Mouse (Mus musculus): ENCODE measurements at regions not wholly inside any gene's neighbourhood (a gene's known extent, or its start where the extent isn't known, plus 50 kb on each side); places are given as distances from the start of the nearest gene placed in this dataset.
A peak's percentile ranks its signal among the peaks of the same experiment; 100 is the strongest.
"Not testable (repeated sequence)": the region's sequence is repeated elsewhere in the genome, so short reads cannot be mapped to it uniquely, and the experiment has no call there.

DNA sequence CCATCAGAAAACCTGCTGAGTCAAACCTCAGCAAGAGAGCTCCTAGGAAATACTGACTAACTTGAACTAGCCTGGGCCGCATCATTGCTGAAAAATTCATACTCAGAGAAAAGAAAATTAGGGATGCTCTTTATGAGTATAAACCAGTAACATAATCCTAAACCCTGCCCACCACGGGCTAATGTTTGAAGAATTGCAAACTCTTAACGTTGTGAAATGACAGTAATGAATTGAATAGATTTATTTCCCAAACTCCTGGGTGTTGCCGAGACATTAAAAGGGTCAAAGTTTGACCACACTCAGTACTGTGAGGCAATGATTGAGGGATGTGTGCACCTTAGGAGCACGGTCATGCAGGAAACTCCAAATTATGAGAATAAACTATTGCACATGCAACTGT is 125.3 kb downstream of the Gipc2 start:
- no peak for DNase-seq

DNA sequence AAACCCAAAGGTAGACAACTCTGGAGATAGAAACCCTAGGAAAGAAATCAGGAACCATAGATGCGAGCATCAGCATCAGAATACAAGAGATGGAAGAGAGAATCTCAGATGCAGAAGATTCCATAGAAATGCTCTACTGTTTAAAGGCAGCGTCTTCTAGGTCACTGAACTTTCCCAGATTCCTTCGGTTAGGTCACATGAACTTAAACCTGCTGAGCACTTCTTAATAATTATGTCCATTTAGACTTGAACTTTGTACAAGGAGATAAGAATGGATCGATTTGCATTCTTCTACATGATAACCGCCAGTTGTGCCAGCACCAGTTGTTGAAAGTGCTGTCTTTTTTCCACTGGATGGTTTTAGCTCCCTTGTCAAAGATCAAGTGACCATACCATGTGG is 129.2 kb downstream of the Gipc2 start:
- not testable (repeated sequence) for DNase-seq

DNA sequence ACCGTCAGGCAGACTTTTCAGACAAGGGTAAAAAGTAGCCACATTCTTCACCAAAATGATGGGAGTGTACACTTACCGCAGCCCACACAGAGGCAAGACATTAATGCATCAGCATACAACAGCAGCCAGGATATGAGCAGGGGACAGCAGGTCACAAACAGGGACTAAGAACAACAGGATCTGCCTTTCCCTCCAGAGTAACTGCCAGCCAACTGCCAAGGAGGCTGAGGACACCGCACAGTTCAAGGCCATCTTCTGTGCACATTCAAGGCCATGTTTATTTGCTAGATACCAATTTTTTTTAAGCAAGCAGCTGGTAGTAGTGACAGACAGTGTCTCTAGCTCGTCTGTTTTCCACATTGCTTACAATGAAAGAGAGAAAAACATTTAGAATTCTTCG is 130.6 kb downstream of the Gipc2 start:
- DNase-seq, result no peak

DNA sequence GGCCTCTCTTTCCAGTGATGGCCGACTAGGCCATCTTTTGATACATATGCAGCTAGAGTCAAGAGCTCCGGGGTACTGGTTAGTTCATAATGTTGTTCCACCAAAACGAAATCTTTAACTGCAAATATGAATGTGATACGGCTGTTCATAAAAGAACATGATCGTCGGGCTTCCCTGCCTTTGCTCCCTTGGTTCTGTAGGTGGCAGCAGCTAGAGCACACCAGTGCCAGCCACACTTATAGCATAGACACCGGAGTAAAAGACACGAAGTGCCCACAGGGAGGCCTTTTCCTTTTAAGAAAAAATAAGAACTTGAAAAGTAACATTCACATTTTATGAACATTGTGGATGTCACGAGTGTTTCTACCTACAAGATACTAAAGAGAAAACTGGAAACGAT is 131.3 kb downstream of the Gipc2 start:
- no peak for DNase-seq

DNA sequence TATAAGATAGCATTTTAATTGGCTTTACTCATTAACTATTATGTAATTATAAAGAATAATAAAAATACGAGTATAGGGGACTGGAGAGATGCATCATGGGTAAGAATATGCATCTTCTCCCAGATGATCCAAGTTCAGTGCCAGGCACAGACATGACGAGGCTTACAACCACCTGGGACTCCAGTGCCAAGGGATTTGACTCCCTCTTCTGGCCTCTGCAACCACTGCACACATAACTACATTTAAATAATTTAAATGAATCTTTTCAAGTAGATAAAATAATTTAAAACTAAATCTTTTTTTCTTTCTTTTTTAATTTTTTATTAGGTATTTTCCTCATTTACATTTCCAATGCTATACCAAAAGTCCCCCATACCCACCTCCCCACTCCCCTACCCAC is 131.8 kb downstream of the Gipc2 start:
- peak; percentile 1 for DNase-seq

DNA sequence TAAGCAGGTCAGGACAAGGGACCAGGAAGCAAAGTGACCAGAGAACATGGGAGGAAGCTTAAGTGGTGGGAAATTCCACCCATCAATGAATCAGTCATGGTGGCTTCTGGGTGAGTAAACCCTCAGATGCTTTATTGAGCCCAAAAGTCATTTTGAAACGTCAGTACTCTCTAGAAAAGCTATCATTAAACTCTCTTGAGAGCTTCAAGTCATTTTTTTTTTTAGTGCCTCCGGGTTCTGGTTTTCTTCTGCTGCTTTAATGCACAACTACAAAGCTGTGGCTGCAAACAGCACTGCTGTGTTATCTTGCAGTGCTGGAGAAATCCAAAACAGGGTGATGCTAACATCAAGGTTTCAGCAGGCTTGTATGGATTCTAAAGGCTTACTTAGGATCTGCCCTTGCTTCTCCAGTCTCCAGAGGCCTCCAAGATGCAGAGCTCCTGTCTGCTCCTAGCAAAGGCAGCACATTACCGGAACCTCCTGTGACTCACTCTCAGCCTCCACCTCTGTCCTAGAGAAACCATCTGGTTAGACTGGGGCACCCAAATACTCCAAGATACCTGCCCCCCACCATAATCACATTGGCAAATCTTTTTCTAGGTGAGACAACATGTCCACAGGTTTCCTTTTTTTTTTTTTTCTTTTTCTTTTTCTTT is 133.2 kb downstream of the Gipc2 start:
- no peak for DNase-seq

DNA sequence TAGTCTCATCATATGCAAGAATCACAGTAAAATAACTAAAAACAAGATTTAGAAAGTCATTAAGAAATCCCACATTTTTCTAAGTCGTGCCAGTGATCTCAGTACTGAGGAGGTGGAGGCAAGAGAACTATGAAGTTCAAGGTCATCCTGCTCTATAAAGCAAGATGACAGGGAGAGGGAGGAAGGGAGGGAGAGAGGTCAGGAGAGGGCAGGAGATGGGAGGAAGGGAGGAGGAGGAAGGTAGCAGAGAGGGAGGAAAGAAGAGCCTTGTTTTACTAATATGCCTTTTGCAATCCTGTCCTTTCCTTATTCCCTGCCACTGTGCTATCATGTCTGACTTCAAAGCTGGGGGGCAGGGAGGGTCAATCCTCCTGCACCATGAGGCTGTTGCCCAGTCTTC is 137.3 kb downstream of the Gipc2 start:
- no peak for DNase-seq

DNA sequence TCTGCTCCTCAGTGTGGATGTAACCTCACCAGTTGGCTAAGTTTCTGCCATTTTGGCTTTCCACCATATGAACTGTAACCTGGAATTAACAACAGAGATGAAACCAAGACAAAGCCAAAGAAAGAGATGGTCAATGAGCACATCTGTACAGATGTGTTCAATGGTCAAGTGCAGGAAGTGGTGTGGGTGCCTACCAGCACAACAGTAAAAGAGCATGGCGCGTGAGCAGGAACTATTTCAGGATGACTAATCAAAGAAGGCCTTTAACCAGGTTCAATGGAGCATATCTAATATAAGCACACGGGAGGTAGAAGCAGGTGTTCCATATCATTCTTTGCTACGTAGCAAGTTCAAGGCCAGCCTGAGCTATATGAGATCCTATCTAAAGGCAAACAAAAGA is 140.0 kb downstream of the Gipc2 start:
- DNase-seq, result no peak

DNA sequence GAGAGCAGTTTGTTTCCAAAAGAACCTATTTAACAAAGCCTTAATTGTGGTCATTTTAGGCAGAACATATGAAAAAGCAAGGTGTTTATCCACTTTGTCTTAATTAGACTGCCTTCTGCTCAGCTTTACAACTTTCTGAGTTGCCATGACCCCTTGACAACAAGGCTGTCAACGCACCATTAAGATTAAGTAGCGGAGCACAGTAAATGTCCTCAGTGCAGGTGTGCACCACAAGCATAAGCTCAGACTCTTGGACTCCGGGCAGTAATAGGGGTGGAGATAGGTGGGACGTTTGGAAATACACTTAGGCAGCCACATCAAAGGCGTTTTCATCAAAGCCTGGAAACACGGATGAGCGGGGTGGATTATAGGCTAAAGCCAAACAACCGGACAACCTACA is 140.9 kb downstream of the Gipc2 start:
- DNase-seq, result no peak

DNA sequence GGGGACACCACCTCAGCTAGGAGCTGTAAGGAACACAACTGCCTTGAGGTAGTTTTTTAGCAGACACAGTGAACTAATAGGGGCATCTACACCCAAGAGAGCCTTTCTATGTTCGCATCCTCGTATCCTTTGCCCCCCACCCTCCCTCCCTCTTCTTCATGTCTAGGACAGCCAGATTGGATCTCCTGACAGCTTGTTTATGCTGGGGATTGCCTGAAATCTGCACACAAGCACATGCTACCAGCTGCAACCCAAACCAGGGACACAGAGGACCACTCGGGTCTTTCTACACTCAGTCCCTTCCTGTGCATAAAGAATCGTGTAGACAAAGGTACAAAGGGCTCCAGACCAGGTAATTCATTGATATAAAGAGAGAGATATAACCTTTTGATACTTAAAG is 159.3 kb downstream of the Gipc2 start:
- DNase-seq, result peak; percentile 21

DNA sequence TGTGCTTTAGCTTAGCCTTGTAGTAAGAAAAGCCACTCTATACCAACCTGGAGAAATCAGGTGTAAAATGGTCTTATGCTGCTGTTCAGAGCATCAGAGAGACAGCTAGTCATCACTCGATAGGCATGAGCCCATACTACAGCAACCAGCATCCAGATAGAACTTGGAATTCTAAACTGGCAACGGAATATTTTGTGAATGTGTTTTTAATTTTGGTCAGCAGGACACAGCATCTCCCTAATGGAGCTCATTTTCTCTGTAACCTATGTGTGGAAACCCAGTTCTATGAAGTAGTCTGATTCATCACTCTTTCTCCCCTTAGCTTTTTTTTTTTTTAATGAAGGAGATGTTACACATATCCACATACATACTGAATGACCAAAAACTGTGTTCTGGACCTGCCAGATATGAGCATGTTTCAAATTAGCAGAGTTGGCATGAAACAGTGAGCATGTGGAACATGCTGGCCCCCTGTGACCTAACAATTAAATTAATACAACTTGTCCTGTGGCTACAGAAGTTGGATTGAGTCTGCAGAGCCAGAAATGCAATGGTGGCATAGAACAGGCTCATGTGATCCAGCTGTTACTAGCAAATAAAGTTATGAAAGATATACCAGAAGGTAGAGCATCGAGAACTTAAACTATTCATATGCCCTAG is 160.5 kb downstream of the Gipc2 start:
- DNase-seq, result no peak

DNA sequence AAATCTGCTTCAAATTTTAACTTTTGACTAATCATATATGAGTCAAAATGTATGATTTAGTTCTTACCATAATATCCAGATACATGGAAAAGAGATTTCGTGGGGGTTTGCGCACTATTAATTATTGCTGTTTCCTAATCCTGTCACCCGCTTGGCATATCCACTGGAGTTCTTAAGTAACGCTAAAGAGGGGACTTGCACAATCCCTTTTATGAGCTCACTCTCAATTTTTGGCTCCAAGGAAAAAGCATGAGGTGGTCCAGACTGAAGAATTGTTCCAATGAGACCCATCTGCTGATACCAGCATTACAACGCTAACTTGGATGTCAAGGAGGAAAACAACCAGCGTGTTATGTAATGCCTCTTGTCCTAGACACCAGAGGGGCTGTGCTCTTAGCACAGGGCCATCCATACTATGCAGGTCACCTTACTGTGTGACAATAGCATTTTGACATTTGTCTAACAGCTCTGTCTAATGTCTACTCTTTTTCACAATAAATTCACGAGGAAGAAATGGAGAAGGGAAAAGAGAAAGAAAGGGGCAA is 161.5 kb downstream of the Gipc2 start:
- DNase-seq, result peak; percentile 60

DNA sequence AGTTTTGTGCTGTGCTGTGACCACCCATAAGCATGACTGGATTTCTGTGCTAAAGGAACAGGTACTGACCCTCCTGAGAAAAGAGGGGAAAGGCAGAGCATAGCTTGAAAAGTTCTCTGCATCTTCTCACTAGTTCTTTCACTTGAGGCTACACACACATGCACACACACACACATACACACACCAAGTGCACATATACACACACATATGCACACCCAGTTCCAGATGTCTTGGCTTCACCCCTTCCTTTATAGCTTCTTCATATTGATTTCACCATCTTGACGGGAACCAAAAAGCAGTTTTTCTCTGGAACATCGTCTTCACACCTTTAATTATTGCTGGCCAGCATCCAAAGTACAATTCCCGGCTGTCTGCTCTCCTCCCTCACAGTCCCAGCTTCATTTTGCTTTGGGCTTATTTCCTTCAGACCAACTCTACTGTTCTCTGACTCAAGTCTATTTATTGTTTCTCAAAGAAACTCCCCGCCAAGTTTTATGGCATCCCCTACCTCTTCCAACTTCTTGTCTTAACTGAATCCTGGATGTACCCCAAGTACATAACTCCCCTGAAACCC is 160.2 kb upstream of the Ptgfr start:
- no peak for DNase-seq

DNA sequence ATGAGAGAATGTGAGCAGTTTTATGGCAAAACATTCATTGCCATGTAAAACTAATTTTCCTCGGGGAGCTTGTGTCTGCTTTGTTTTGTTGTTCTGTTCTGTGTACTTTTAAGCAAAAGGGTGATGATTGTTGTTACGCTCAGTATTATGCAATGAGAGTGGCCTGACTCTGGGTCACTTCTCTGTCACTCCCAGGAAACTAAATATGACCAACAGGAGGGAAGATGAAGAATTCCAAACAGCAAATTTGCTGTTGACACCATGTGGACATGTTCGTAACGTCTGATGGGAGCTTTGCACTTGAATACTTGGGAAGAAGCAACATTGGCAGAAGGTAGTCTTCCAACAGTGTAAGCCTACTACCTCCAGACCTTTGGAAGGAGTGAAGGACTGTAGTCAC is 159.7 kb upstream of the Ptgfr start:
- no peak for DNase-seq

DNA sequence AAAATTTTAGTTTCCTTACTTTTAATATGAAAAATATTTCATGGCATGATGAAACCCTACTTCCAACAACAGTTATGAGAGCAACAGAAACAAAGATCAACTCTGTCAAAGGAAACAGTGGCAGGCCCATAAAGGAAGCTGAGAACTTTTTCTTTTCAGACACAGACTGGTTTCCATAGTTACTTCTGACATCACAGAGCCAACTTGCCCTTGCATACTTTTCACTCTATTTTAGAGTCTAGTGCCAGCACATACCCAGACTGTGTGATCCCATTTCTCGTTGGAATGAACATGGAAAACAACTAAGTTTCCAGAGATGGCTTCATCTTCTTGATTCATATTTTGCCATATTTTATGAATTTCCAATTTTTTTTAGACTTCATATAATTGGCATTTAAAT is 150.8 kb upstream of the Ptgfr start:
- DNase-seq, result no peak

DNA sequence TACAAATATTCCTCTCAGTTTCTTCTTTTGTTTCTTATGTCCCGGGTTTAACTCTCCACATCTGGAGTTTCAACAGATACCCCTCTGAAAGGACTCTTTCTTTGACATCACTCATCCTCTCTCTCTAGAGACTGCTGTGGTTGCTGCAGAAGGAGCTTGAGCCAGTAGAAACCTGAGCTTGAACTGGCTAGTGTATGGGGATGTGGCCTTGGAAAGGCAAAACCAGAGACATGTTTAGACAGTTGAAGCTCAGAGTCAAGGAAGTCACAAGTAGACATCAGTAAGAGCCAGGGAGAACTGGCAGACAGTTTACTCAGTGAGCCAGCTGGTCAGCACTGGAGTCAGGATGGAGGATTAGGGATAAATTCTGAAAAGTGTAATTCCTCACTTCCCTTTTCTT is 140.7 kb upstream of the Ptgfr start:
- no peak for DNase-seq

DNA sequence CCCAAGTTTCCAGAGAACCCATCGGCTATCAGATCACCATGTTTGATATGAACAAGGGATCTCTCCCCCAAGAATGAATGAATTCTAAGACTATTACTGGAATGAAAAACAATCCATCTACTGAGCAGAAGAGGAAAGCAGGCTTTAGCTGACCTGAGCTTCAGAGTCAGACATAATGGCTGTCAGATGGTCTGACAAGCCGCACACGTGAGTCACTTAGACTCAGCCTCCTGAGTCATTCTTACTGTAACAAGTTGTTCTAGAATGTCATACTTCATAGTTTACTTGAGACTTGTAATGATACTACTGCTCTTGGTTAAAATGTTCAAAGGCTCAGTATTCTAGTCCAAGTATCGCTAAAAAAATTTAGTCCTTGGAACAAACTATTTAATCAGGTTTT is 140.2 kb upstream of the Ptgfr start:
- no peak for DNase-seq

DNA sequence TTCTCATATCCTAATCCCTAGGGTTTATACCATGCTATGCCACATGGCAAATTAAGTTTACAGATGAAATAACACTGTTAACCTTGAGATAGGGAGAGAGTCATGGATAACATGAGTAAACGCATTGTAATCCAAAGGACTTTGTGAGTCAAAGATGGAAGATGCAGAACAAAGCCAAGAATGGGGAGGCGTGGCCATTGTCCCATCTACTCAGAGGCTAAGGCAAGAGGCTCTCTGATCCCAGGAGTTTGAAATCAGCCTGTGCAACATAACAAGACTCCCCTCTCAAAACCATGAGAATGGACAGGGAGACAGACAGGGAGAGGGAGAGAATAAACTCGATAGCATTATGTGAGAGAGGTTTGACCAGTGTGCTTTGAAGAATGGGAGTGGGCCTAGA is 112.4 kb upstream of the Ptgfr start:
- DNase-seq, result no peak

DNA sequence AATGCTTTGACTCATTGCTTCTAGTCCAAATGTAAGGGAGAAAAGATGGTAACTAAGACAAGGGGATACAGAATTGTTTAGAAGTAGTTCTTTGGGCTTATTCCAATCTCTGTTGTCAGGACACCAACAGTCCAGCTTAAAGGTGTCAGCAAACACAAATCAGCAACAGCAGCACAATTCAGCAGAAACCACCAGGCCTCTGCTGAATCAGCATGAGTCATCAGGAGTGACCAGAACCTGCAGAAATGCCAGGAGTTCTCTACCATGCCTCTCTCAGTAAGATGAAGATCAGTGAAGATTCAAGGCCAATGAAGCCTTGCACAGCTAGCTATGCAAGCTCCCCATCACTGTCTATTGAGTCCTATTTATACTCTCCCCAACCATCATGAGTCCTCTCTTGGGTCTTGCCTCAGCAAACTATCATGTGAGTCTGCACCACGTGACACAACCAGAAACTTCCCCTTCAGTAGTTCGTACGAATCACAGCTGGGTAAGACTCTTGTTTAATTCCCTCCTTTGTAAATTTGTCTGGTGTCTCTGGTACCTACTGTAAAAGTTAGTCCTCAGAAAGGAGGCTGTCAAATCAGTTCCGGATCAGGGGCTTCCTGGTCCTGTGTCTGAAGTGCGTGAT is 110.7 kb upstream of the Ptgfr start:
- DNase-seq, result no peak

DNA sequence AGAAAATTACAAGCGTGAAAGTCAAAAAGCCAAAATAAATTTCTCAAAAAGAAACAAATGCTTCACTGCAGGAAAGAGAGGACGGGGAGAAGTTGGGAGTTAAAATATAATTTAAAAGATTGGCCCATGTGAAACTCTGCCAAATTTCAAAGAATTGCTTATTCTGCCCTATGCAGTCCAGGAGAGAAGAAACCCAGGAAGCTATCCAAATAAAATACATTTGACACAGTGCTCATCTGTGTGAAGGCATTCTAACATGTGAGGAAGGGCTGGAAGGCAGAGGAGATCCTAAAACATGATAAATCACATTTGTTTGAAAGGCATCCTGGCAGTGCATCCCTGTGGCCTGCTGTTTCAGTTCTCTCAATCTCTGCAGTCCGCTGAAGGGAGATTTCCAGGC is 108.5 kb upstream of the Ptgfr start:
- no peak for DNase-seq

DNA sequence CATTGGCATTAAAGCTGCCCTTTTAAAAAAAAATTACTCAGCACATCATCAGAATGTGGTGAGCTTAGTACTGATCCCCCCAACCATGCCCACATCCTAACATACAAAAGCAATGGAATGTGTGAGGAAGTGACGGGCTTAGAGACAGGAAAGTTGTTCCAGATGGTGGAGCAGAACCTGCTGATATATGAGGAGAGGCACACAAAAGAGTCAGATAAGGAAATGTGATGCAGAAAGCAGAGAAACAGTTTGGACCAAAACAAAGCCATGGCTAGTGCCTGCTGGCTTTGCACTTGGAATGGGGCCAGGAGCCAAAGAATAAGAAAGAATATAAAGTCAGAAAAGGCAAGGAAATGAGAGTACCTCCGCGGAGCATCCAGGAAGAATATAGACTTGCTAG is 106.1 kb upstream of the Ptgfr start:
- no peak for DNase-seq

DNA sequence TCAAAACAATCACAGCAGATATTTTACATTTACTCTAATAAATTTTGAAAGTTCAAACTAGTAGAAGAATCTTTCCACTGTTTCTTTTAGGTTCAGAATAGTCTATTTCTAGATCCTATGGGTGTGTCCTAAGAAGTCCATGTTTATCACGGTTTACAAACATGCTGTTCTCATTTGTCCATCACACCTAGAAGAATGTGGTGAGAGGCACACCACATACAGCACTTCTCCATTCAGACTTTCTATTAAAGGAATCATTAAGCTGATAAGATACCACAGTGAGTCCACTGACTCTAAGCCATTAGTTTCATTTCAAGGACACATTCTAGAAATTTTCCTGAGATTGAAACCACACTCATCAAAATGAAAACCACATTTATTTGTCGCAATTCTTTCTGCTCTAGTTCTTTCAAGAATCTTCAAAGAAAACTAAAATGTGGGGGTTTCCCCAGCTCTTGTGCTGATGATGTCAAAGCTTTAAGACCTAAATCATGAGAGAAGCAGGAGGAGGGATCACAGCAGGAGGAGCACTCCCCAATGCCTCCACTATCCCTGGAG is 101.1 kb upstream of the Ptgfr start:
- DNase-seq, result peak; percentile 21

DNA sequence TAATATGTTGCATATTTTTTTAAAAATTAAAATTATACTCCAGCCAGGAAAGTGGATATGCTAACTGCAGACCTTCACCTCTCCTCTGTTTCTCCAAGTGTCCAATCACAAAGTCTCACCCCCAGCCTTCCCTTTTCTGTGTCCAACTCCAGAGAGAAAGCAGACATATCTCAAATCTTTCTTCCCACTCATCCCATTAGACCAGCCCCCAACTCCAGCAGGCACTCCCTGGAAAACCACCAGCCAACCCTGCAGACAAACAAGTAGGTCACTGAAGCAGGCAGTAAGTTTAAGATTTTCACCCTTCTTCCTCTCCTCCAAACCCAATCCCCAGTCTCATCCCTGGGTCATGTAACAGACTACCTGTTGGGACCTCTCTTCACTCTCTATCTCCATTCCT is 94.2 kb upstream of the Ptgfr start:
- no peak for DNase-seq

DNA sequence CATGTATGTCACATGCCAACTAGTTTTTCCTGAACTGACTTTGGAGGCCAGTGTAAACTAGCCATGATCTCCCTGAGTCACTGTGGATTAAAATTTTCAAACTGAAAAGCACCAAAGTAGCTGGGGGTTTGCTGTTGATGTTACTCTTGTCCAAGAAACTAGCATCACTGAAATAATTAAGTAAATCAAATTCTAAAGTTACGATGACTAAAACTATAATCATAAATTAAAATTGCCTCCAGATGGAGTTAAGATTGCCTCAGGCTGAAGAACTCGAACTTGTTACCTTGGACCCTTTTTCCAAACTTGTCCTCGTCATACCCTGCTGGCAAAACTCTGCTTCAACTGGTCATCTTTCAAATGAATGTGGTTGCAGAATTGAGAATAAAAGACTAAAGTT is 93.7 kb upstream of the Ptgfr start:
- no peak for DNase-seq
